Mouse (Mus musculus): ENCODE measurements around the gene Cbfa2t2. TPM values are rescaled to one million over a fixed set of nuclear protein-coding genes. Genes with fewer than 3 reads are reported as not detected.

Cbfa2t2 gene
- total and polyA plus RNA-seq, 2 experiments from 2014 or later = 18.2 to 45.1 TPM

DNA sequence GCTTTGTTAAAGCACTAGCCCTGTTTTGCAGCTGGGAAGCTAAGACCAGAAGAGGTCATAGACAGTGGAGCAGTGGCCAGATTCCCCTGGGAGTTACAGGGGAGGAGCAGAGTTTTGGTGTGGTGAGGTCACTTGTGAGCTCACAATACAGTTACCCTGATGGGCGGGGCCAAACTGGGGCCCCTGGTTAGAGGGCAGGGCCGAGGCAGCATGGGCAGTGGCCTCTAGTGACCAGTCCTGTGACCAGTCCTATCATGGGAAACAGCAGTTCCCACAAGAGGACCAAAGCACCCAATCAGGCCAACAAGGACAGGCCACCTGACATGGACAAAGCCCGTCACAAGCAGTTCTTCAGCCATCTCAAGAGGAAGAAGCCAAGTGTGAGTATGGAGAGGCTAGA is 112.4 kb downstream of the Cbfa2t2 start:
- DNase-seq (ENCODE audit: low spot score) = peak; percentile 7
- ATAC-seq (ENCODE audit: insufficient read depth, low read depth) = no peak
- TF ChIP-seq CTCF (IDR thresholded peaks at IDR 0.05; ENCODE audit: low read depth) (no peak), EP300 (IDR thresholded peaks at IDR 0.05; ENCODE audit: low read depth) (no peak)

DNA sequence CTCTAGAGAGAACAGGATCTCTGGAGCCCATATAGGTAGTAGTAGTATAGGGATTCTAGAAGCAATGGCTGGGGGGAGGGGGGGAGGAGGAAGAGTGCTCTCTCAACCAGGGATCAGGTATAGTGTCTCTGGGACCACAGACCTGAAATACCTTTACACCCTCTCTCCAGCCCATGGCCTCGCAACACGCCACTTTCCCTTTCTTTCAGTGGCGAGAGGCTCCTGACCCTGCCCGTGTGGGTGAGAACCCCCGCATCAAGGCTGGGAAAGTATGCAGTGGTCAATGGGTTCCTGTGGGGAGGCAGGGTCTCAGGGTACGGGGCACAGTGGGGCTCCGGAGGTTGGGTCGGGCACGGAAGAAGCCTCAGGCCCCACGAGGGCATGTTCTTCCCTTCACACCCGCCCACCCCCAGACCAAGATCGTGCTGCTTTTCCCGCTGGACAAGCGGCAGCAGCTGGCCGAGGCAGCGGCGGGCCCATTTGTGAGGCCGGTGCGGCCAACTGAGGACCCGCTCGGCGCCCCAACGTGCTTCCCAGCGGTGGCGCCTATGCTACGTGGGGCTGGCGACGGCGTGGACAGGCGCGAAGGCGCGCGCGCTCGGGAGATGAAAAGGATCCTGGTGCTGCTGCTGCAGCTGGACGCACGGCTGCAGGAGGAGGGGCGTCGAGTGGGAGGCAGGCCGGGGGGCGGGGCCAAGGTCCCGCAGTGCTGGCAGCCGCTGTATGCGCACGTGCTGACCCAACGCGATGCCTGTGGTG is 113.0 kb downstream of the Cbfa2t2 start:
- ATAC-seq (ENCODE audit: insufficient read depth, low read depth) (peak; percentile 35; the same call in 1 of the 2 replicates), DNase-seq (ENCODE audit: low spot score) (peak; percentile 59)
- peak overlapping the region; percentile 65 for H3K4me2 ChIP-seq (ENCODE audit: low read depth, low read length)
- WGBS = 4% methylated on average over 46 of the region's 48 CpGs
- H3K27ac ChIP-seq (ENCODE audit: low read depth) = no peak overlapping the region
- no peak overlapping the region for H3K9ac ChIP-seq (replicated peaks; ENCODE audit: low read depth, low read length)
- H3K36me3 ChIP-seq (replicated peaks; ENCODE audit: control insufficient read depth, insufficient read depth, low read length) = no peaks in the 10 kb centered on the region
- peaks cover 20% of the 10 kb centered on the region for H3K27me3 ChIP-seq (ENCODE audit: control insufficient read depth, insufficient read depth, low read length)
- peaks cover 20% of the 10 kb centered on the region for H3K4me1 ChIP-seq (ENCODE audit: control insufficient read depth, insufficient read depth)
- TF ChIP-seq EP300 (IDR thresholded peaks at IDR 0.05; ENCODE audit: low read depth) (no peak), CTCF (IDR thresholded peaks at IDR 0.05; ENCODE audit: low read depth) (no peak)
- peak overlapping the region; percentile 37 for H3K4me3 ChIP-seq (ENCODE audit: low read depth, low read length)
- H3K9me3 ChIP-seq (replicated peaks; ENCODE audit: control insufficient read depth, low read length) = no peaks in the 10 kb centered on the region

More for the DNA sequence above, 112.4 kb downstream of the Cbfa2t2 start:
- Histone ChIP-seq H3K4me2 (ENCODE audit: low read depth, low read length) (peak overlapping the region; percentile 65), H3K9ac (replicated peaks; ENCODE audit: low read depth, low read length) (no peak overlapping the region), H3K27me3 (ENCODE audit: control insufficient read depth, insufficient read depth, low read length) (peaks cover 20% of the 10 kb centered on the region), H3K9me3 (replicated peaks; ENCODE audit: control insufficient read depth, low read length) (no peaks in the 10 kb centered on the region), H3K27ac (ENCODE audit: low read depth) (no peak overlapping the region), H3K36me3 (replicated peaks; ENCODE audit: control insufficient read depth, insufficient read depth, low read length) (no peaks in the 10 kb centered on the region), H3K4me1 (ENCODE audit: control insufficient read depth, insufficient read depth) (peaks cover 21% of the 10 kb centered on the region), H3K4me3 (ENCODE audit: low read depth, low read length) (no peak overlapping the region)
- WGBS = 61% methylated on average over 3 of the region's 3 CpGs

DNA sequence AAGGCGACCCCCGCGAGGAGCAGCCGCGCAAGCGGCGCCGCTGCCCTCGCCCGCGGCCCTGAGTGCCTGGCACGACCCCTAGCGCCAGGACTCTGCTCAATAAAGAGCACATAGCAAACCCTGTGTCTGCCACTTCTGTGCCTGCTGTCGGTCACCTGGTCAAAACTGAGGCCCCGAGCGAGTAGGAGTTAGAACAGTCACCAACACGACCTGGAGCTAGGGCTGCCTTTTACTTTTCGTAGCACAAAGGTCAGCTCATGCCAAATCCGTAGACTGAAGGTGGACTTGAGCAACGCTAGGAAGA is 113.6 kb downstream of the Cbfa2t2 start:
- Histone ChIP-seq H3K27ac (ENCODE audit: low read depth) (no peak overlapping the region), H3K36me3 (replicated peaks; ENCODE audit: control insufficient read depth, insufficient read depth, low read length) (no peaks in the 10 kb centered on the region), H3K9ac (replicated peaks; ENCODE audit: low read depth, low read length) (no peak overlapping the region), H3K9me3 (replicated peaks; ENCODE audit: control insufficient read depth, low read length) (no peaks in the 10 kb centered on the region), H3K4me1 (ENCODE audit: control insufficient read depth, insufficient read depth) (peaks cover 20% of the 10 kb centered on the region), H3K27me3 (ENCODE audit: control insufficient read depth, insufficient read depth, low read length) (peaks cover 20% of the 10 kb centered on the region), H3K4me3 (ENCODE audit: low read depth, low read length) (peak overlapping the region; percentile 37), H3K4me2 (ENCODE audit: low read depth, low read length) (peak overlapping the region; percentile 65)
- no peak for TF ChIP-seq CTCF (IDR thresholded peaks at IDR 0.05; ENCODE audit: low read depth)
- TF ChIP-seq EP300 (IDR thresholded peaks at IDR 0.05; ENCODE audit: low read depth) = no peak
- 16% methylated on average over 20 of the region's 20 CpGs for WGBS
- no peak for DNase-seq (ENCODE audit: low spot score)
- no peak for ATAC-seq (ENCODE audit: insufficient read depth, low read depth)

DNA sequence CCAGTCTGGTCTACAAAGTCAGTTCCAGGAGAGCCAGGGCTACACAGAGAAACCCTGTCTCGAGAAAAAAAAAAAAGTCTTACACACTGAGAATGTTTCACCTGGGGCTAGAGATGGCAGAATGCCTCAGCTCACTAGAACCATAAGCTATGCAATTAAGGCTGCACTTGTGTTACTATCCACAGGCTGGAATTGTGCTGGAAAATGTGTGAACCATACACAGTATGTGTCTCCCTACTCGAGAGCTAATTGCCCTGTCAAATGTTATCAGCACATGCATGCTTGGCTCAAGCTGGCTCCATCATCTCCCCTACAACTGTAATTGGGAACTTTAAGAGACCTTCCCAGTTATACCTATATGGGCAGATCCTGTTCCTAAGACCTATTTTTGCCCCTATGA is 114.7 kb downstream of the Cbfa2t2 start:
- H3K27me3 ChIP-seq (ENCODE audit: control insufficient read depth, insufficient read depth, low read length) = peaks cover 20% of the 10 kb centered on the region
- no peak for TF ChIP-seq CTCF (IDR thresholded peaks at IDR 0.05; ENCODE audit: low read depth)
- TF ChIP-seq EP300 (IDR thresholded peaks at IDR 0.05; ENCODE audit: low read depth) = no peak
- no peak for ATAC-seq (ENCODE audit: insufficient read depth, low read depth)
- H3K4me1 ChIP-seq (ENCODE audit: control insufficient read depth, insufficient read depth) = peaks cover 20% of the 10 kb centered on the region
- H3K27ac ChIP-seq (ENCODE audit: low read depth) = no peak overlapping the region
- 51% methylated on average over 2 of the region's 2 CpGs for WGBS
- H3K9ac ChIP-seq (replicated peaks; ENCODE audit: low read depth, low read length) = no peak overlapping the region
- no peaks in the 10 kb centered on the region for H3K9me3 ChIP-seq (replicated peaks; ENCODE audit: control insufficient read depth, low read length)
- no peaks in the 10 kb centered on the region for H3K36me3 ChIP-seq (replicated peaks; ENCODE audit: control insufficient read depth, insufficient read depth, low read length)
- no peak overlapping the region for H3K4me3 ChIP-seq (ENCODE audit: low read depth, low read length)
- no peak overlapping the region for H3K4me2 ChIP-seq (ENCODE audit: low read depth, low read length)
- DNase-seq (ENCODE audit: low spot score) = no peak

DNA sequence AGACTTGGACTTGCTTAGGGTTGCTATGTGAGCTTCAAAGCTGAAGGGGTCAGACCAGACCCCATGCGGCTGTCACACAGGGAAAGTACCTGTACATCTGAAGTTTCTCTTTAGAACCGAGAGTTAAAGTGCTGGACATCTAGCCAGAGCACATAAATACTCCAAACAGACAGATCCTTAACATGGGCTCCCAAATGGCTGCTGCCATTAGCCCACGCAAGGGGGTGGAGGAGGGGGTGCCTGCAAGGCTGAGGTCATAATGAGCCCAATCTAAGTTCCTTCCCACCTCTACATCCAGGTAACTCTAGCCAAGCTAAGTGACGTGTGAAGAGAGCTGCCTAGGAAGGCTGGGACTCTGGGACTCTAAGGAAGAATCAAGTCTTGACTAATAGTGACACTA is 115.2 kb downstream of the Cbfa2t2 start, which contains the start of gene Actl10:
Actl10 (plus strand) TSS at position 301 of the 400 bp plus-strand sequence.
- Histone ChIP-seq H3K9me3 (replicated peaks; ENCODE audit: control insufficient read depth, low read length) (no peaks in the 10 kb centered on the region), H3K27ac (ENCODE audit: low read depth) (no peak within 1 kb of the TSS), H3K4me3 (ENCODE audit: low read depth, low read length) (peak within 1 kb of the TSS; percentile 34), H3K27me3 (ENCODE audit: control insufficient read depth, insufficient read depth, low read length) (peaks cover 20% of the 10 kb centered on the region), H3K9ac (replicated peaks; ENCODE audit: low read depth, low read length) (0 out of 2 replicates have a peak within 1 kb of the TSS, but pooled peaks have one; percentile 27), H3K4me1 (ENCODE audit: control insufficient read depth, insufficient read depth) (peaks cover 20% of the 10 kb centered on the region), H3K36me3 (replicated peaks; ENCODE audit: control insufficient read depth, insufficient read depth, low read length) (no peaks in the 10 kb centered on the region), H3K4me2 (ENCODE audit: low read depth, low read length) (peak within 1 kb of the TSS; percentile 57)
- TF ChIP-seq EP300 (IDR thresholded peaks at IDR 0.05; ENCODE audit: low read depth) (no peak), CTCF (IDR thresholded peaks at IDR 0.05; ENCODE audit: low read depth) (no peak)
- 80% methylated on average over 4 of the region's 4 CpGs for WGBS
- DNase-seq (ENCODE audit: low spot score) = no peak
- ATAC-seq (ENCODE audit: insufficient read depth, low read depth) = no peak
